Mouse (Mus musculus) lung, postnatal 14 days (tissue): ENCODE results near the gene Sipa1l3.
A peak's percentile ranks its signal among the peaks of the same experiment; 100 is the strongest.

Experiments used
- DNase-seq: peaks from one replicate; pipeline ENCODE4 v3.0.0; 2021

Sipa1l3 gene

GRCm38 (mm10) chr7:29518421-29519210 is at the start of gene Sipa1l3:
Gene Sipa1l3 (minus strand): TSS chr7:29518641.
- peak; percentile 96 for DNase-seq

DNA sequence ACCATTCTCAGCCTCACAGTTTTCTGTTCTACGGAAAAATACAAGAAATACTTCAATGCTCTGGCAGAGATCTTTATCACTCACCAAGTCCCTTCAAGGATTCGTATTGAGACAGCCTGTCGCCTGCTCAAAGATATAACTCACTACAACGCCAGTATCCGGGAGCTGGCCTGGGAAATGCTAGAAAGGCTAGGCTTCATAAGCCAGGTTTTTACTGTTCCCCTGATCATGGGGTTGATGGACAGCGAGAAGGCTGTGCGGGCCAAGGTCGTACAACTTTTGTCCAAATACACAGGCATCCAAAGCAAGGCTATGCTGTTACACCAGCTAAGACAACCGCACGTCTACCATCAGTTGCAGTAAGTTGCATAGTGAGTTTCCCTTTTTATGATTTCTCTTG is 44.6 kb upstream of the Sipa1l3 start:
- no peak for DNase-seq

GRCm38 (mm10) chr7:29561046-29561445 is 42.6 kb upstream of the Sipa1l3 start:
- no peak for DNase-seq

DNA sequence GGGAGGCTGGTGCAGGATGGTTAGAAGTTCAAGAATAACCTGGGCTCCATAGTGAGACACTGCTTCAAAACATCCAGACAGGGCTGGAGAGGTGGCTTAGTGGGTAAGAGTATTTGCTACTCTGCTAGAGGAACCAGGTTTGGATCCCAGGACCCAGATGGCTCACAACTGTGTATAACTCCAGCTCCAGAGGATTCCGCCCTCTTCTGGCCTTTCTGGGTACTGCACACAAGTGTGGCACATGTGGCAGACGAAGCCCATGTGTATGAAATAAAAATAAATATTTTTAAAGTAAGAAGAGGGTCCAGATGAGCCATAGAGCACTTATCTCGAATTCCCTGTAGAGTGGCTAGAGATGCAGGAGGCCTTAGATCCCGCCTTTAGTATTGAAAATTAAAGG is 40.8 kb upstream of the Sipa1l3 start:
- peak; percentile 3 for DNase-seq

- DNase-seq = no peak
Observed at GRCm38 (mm10) chr7:29558744-29559143, 40.3 kb upstream of the Sipa1l3 start.

- no peak for DNase-seq
Observed at GRCm38 (mm10) chr7:29556283-29556682, 37.8 kb upstream of the Sipa1l3 start.

DNA sequence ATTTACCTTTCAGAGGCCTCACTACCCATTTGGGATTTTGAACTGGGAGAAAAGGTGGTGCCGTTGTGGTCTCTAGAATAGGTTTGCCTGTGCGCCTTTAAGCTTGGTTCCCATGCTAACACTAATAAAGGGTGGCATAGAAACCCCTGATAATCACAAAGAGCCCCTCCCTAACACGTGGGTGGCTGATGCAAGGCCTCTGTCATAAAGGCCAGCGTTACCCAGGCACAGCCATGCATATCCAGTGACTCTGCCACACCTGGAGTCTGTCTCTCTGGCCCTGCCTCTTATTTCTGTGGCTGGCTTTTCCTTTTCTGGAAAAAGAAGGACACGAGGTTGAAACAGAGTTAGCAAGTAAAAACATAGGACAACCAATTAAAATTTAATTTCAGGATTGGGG is 37.1 kb upstream of the Sipa1l3 start:
- DNase-seq = no peak

DNA sequence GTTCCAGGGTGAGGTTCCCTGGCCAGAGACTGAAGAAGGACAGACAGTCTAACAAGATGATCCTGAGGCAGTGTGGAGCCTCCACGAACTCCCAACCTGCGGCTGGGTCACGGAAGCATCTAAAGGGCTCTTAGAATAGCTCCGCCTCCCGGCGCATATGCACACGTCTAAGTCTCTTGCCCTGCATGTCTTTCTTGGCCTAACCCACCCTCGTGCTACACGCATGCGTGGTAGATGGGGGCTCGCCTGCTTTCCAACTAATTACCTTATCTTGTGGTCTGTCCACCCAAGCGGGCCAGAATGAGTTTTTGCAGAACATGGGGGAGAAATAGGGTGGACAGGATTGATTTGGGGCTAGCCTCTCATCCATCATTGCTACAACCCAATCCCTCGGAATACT is 36.6 kb upstream of the Sipa1l3 start:
- no peak for DNase-seq

- DNase-seq = no peak
Observed at GRCm38 (mm10) chr7:29550691-29551090, 32.2 kb upstream of the Sipa1l3 start.

GRCm38 (mm10) chr7:29541608-29542007 is 23.2 kb upstream of the Sipa1l3 start:
- DNase-seq = no peak

DNA sequence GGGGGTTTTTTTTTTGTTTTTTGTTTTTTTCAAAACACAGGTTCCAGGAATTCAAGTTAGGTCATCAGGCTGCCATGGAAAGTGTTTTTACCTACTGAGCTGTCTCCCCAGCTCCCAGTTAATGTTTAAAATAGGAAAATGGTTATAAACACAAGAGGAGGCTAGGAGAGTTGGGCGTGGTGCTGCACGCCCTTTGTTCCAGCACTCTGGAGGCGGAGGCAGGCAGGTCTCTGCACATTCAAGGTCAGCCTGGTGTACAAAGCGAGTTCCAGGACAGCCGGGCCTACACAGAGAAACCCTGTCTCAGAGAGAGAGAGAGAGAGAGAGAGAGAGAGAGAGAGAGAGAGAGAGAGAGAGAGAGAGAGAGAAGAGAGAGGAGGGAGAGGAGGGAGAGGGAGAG is 22.7 kb upstream of the Sipa1l3 start:
- DNase-seq = no peak

DNA sequence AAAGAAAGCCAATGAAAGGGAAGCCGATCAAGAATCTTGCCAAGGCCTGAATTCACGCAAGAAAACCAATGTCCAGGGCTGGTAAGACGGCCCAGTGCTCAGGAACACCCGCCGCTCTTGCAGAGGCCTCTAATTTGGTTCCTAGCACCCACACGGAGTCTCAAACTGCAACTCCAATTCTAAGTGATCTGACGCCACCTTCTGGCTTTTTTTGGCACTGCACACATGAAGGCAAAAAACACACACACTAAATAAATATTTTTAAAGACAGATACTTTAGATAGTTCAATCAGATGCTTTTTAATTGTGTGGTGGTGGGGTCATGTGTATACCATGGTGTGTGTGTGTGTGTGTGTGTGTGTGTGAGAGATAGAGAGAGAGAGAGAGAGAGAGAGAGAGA is 22.2 kb upstream of the Sipa1l3 start:
- DNase-seq = no peak

DNA sequence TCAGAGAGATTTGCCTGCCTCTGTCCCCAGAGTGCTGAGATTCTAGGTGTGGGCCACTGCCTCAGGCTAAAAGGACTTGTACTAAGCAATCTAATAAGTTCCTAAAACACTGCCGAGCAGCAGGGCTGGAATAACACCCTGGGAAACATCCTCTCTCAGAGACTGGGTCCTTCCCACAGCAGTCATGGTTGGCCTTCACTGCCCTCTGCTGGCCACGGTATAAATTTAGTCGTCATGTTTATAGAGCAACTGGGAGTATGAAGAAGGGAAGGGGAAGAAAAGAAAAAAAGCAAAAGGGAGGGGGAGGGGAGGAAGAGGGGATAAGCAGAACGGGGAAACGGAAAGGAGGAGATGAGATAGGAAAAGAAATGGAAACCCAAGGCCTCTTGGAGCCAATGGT is 5.3 kb upstream of the Sipa1l3 start:
- peak; percentile 81 for DNase-seq

DNA sequence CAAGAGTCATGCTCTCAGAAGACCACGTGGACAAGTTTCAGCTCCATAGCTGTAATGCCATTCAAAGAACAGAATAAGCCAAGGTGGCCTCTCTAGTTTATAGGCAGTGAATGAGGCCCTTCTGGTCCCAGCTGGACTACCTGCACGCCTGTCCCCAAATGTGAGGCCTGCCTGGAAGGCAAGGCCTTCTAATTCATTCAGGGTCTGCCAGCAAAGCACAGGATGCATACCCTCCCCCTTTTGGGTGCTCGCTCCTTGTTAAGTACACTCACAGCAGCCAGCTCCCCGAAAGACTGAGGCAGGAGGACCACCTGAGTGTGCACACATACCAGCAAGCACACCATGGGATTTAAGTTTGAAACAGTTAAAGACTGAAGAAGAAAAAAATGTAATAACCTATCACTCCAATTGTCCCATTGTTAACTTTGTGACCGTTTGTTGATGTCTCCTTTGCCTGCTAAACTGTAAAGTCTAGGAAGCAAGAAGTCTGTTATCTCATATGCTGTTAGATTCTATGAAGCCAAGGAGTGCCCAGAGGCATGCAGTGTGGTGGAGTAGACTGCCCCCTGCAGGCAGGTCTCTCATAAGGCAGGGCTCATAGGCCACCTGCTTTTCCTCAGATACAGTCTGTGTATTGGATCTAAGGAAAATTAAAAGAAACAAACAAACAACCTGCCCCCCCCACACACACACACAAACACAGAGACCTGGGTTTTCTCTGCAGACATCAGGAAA is 3.6 kb upstream of the Sipa1l3 start:
- DNase-seq = peak; percentile 90

DNA sequence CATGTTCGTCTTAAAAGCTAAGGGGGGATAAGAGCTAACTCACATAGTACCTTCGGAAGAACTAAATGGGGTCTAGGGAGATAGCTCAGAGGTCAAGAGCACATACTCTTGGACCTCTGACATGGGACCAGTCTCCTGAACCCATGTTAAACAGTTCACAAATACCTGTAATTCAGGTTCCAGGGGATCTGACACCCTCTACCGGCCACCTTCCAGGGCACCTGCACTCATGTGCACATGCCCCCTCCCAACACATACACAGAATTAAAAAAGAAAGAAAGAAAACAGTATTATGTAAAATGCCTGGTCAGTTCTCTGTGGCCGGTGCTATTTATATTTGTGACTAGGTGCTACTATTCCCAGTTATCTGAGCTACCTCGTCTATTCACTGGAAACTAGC is 2.9 kb upstream of the Sipa1l3 start:
- DNase-seq = no peak

- DNase-seq = no peak
Observed at GRCm38 (mm10) chr7:29520794-29521193, 2.4 kb upstream of the Sipa1l3 start.

DNA sequence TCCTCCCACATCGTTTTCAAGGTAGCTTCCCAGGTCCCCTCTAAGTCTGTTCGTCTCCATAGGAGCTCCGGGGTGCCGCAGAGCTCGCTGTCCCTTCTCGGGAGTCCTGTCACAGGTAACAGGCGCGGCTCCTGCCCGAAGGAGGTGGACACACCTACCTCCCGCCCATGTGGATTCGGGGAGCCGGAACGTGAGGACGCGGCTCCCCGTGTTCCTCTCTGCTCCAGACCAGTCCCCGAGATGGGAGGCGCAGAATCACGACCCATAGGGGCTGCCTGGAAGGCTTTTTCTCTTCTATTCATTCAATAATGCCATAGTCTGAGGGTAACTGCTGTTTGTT is 740 bp upstream of the Sipa1l3 start:
- DNase-seq = peak; percentile 34

DNA sequence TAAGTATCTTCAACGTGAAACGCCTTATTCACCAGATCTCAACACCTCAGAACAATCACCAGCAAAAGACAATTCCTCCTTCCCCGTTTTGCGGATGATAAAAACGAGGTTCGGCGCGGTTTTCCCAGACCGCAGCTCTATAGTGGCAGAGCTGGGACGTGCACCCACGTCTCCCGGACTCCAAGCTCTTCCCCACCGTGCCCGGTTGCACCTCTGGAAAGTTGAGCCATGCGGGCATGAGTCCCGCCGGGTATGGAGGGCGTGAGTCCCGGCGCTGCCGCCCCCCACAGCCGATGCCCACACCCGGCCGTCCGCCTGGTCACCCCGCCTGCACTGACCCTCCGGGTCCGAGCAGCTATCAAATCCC is 404 bp downstream of the Sipa1l3 start:
- DNase-seq = no peak

- DNase-seq = no peak
Observed at GRCm38 (mm10) chr7:29517178-29517577, 1.3 kb downstream of the Sipa1l3 start.

DNA sequence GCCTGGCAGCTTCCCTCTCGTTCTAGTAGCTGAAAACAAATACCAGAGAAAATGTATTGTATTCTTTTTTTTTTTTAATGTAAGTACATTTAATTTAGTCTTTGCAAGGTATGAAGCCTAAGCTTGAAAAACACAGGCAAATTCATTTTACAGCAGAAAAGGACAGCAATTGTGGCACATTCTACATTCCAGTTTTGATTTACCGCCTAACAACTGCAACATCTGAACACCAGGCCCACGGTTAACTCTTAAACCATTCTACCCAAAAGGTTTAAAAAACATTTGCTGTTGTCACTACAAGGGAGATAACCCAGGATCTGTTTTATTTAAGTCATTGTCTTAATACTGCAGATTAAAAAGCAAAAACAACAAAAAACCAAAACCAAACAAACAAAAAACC is 2.8 kb downstream of the Sipa1l3 start:
- no peak for DNase-seq

- DNase-seq = no peak
Observed at GRCm38 (mm10) chr7:29512729-29513128, 5.7 kb downstream of the Sipa1l3 start.

DNA sequence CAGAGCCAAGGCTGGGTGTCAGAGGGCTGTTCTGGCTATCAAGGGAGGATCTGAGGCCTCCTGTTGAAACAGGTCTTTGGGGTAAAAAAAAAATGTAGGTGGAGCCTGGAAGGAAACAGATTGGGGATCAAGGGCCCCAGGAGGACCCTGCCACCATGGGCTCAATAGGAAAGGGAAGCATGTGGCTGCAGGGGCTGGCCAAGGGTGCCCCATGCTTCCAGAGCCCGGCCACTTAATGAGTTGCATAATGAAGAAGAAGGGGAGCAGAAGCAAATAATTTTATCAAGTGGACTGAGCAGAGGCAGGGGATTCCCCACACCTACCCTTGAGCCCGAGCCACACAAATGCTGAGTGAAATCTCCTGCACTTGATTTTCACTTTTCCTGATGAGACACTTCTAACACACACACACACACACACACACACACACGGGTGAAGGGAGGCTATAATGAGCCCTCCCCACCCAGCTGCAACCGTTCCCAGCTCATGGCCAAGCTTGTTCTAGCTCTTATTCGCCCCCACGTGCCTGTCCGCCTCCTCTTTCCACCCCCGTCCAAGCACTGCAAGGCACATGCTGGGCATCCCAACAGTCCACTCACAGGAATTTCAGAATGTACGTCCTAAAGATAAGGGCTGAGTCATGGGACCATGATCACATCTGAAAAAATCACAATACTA is 6.7 kb downstream of the Sipa1l3 start:
- no peak for DNase-seq

- DNase-seq = no peak
Observed at GRCm38 (mm10) chr7:29508522-29508921, 9.9 kb downstream of the Sipa1l3 start.
